Mouse (Mus musculus) embryonic facial prominence, embryonic 10.5 days (tissue): ENCODE measurements at regions not wholly inside any gene's neighbourhood (a gene's known extent, or its start where the extent isn't known, plus 50 kb on each side); places are given as distances from the start of the nearest gene placed in this dataset.
"Not testable (repeated sequence)": the region's sequence is repeated elsewhere in the genome, so short reads cannot be mapped to it uniquely, and the experiment has no call there.

ENCODE experiments used
- DNase-seq: peaks from one replicate; pipeline ENCODE4 v3.0.0-alpha.2; 2017; ENCODE audit warnings: low spot score
- H3K27ac ChIP-seq: fragments of 300-500 bp; sonication (generic); replicated peaks from 2 replicates; pipeline ENCODE4 v1.5.1; 2016; ENCODE audit warnings: mild to moderate bottlenecking
- H3K27me3 ChIP-seq: fragments of 300-500 bp; sonication (generic); replicated peaks from 2 replicates; pipeline ENCODE4 v1.6.1; 2016; ENCODE audit warnings: low read depth, mild to moderate bottlenecking; ENCODE audit not compliant: poor library complexity, severe bottlenecking
- H3K36me3 ChIP-seq: fragments of 300-500 bp; sonication (generic); replicated peaks from 2 replicates; pipeline ENCODE4 v1.6.1; 2016; ENCODE audit warnings: mild to moderate bottlenecking, moderate library complexity
- H3K4me1 ChIP-seq: fragments of 300-500 bp; sonication (generic); 2 replicates; pipeline ENCODE4 v1.6.1; 2016
- H3K4me3 ChIP-seq: fragments of 300-500 bp; sonication (generic); 2 replicates; pipeline ENCODE4 v1.5.1; 2016; ENCODE audit warnings: mild to moderate bottlenecking, moderate library complexity
- H3K9me3 ChIP-seq: fragments of 300-500 bp; sonication (generic); 2 replicates; pipeline ENCODE4 v1.6.1; 2016; ENCODE audit warnings: mild to moderate bottlenecking
- WGBS: fragments of 180-500 bp; shearing (Covaris S2); methylation state at CpG from one replicate; pipeline ENCODE4 v1.1.7; 2016; 5-methylcytosine and 5-hydroxymethylcytosine counted together

DNA sequence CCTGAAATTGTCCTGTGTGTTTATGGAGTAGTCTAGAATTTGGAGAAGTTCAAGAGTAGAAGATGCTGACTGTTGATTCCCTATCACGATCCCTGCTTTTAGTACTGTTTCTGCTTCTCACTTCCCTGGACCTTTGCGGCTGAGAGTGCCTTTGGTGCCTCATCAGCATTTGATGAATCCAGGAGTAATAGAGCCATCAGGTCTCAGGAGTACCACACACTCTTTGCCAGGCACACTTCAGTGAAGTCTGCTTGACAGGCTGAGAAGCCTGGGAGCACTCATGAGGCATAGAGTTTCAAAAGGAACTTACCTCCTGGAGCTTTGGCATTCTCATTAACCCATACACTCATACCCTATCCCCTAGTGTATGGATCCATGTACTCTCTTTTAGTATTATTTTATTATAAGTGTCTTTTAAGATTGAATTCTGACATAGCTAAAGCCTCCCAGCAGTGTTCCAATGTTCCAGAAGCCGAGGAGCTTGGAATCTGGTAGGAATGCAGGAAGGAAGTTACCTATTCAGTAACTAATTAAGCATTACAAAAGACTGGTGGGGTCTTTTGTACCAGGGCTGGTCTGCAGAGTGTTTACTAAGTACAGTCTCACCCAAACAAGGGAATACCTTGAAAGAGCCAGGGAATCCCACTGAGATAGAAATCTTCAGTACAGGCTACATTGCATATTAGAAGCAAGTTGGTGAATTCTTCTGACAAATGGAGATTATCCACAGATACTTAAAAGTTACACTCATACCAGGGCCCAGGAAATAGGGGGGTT lies 139.7 kb downstream of the Tex13c3 start:
- H3K36me3 ChIP-seq, DNase-seq, H3K9me3 ChIP-seq, H3K4me3 ChIP-seq, H3K4me1 ChIP-seq, H3K27ac ChIP-seq, H3K27me3 ChIP-seq: not testable (repeated sequence)
- WGBS, result 69% methylated on average over 3 of the region's 3 CpGs

DNA sequence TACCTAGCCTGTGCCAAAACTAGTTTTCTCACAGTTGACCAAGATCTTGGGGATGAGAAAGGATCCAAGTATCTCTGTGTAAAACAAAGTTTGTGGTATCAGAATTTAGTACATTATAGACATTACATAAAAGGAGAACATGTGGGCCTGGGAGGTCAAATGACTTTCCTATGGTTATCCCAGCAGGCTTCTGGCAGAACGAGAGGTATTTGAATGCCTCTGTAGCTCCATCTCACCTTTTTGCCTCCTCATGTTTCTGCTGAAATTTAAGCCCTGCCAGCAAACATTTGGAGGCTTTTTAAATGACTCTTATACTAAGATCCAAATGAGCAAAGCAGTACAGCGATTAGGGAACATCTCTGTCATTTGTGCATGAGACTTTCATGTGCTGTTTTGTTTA lies 167.8 kb downstream of the Tex13c3 start:
- H3K4me3 ChIP-seq, result no peak overlapping the region
- no peak for DNase-seq
- no peaks in the 10 kb centered on the region for H3K36me3 ChIP-seq
- WGBS, result 72% methylated on average over 2 of the region's 2 CpGs
- H3K27ac ChIP-seq, result no peak overlapping the region
- H3K27me3 ChIP-seq, result no peaks in the 10 kb centered on the region
- no peaks in the 10 kb centered on the region for H3K9me3 ChIP-seq
- H3K4me1 ChIP-seq, result no peaks in the 10 kb centered on the region

DNA sequence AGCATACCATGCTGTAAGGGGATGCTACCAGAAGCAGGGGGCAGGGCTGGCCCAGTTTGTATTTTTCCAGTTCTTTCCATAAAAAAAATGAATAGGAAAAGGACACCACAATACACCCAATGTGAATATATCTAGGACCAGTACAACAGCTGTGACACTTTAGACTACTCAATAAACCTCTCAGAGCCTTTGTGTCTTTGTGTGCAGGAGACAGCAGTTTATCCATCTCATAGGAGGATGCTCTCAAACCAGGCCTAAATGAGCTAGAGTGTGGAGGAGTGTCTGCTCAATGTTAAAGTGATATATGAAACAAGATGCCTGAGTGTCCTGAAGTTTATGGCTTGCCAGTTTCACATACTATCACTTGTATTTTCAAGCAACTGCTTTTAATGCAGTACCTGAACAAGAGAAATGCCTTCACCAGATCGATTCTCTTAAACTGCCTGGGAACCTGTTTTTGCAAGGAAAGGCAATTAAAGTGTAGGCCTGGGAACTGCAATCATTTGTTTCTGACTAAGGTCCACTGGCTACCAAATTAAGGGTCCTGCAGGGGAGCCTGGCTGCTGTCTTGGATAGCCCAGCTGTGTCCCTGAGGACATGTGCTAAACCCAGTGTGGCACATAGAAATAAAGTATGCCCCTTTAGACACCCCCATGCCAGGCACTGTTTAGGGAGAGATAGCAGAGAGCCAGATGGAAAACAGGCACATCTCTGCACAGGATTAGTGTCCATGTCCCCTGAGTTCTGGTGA lies 169.1 kb downstream of the Tex13c3 start:
- no peaks in the 10 kb centered on the region for H3K36me3 ChIP-seq
- H3K9me3 ChIP-seq, result no peaks in the 10 kb centered on the region
- no peak for DNase-seq
- no peak overlapping the region for H3K27ac ChIP-seq
- no peaks in the 10 kb centered on the region for H3K27me3 ChIP-seq
- H3K4me3 ChIP-seq, result no peak overlapping the region
- 67% methylated on average over 1 of the region's 1 CpGs for whole genome bisulfite sequencing
- no peaks in the 10 kb centered on the region for H3K4me1 ChIP-seq

DNA sequence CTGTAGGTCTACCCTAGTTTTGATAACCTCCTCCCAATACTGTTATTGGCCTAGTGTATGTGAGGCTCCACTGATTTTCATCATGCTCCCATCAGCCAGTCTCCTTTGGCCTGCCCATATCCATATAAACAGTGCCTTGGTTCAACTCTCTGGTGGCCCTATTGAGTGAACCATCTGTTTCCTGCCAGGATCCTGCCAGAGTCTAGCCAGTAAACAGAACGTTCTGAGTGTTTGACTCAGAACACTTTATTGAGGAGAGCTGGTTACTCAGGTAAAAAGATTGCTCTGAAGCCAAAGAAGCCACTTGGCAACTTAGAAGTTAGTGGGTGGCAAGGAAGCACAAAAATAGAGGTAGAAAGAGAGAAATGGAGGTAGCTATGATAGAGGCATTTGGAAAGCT lies 169.7 kb downstream of the Tex13c3 start:
- 40% methylated on average over 1 of the region's 1 CpGs for WGBS
- DNase-seq, result no peak
- Histone ChIP-seq H3K4me3 (no peak overlapping the region), H3K27me3 (no peaks in the 10 kb centered on the region), H3K27ac (no peak overlapping the region), H3K4me1 (no peaks in the 10 kb centered on the region), H3K9me3 (no peaks in the 10 kb centered on the region), H3K36me3 (no peaks in the 10 kb centered on the region)

DNA sequence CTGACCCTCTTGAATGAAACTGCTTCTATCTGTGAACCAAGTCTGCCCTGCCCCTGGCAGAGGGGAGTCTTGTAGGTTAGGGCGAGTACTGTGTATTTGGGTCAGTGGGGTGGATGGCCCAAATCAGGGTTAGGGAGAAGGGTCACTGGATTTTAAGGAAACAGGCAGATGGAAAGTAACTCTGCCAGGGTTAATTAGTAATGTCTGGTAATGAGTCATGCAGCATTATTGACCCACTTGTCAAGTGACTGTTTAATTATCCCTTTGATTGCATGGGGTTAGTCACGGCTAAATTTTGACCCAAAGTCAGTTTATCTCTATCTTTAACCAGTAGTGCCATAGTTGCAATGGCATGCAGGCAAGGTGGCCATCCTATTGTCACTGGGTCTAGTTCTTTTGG lies 192.9 kb downstream of the Tex13c3 start:
- Histone ChIP-seq H3K9me3 (no peaks in the 10 kb centered on the region; the same call in 1 of the 2 replicates), H3K4me3 (no peak overlapping the region), H3K27ac (no peak overlapping the region), H3K27me3 (no peaks in the 10 kb centered on the region), H3K4me1 (no peaks in the 10 kb centered on the region), H3K36me3 (no peaks in the 10 kb centered on the region)
- no peak for DNase-seq
- WGBS, result 89% methylated on average over 2 of the region's 2 CpGs

DNA sequence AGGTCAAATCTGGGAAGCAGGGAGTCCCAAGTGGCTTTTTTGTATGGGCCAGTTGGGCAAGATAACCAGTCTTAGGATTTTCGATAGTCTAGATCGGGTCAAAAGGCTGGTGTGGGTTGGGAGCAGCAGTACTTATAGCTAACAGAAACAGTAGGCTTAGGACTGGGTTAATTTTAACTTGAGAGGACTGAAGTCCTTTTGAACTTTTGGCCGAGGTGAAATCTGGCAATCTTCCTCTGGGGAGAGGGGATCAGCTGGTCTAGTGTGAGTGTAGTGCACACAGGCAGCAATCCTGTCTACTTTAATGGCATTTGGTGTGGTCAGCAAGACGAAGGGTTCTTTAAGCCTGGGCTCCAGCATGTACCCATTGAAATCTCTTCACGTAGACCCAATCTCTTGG lies 194.7 kb downstream of the Tex13c3 start:
- no peak overlapping the region for H3K4me3 ChIP-seq
- no peak for DNase-seq
- H3K27ac ChIP-seq, result no peak overlapping the region
- H3K4me1 ChIP-seq, result no peaks in the 10 kb centered on the region
- no peaks in the 10 kb centered on the region; the same call in 1 of the 2 replicates for H3K9me3 ChIP-seq
- no peaks in the 10 kb centered on the region for H3K36me3 ChIP-seq
- H3K27me3 ChIP-seq, result no peaks in the 10 kb centered on the region
- WGBS, result 86% methylated on average over 5 of the region's 5 CpGs

DNA sequence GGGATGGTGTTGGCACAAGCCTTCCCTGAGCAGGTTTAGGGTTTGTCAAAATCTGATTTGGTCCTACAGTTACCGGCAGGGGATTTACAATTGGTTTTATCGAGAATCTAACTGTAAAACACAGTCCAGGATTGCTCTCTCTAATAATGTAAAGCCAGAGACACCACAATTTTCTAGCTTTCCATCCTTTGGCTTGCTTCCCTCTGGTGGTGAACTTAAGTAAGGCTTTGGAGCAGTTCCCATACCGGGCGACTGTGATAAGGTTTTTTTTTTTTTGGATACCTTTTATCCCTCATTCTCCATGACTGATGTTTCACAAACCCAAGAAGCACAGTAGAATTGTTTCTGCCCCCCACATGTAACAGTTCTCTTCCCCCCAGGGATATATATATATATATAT lies 195.3 kb downstream of the Tex13c3 start:
- no peak for DNase-seq
- WGBS, result 71% methylated on average over 4 of the region's 4 CpGs
- H3K4me1 ChIP-seq, result no peaks in the 10 kb centered on the region
- H3K27me3 ChIP-seq, result no peaks in the 10 kb centered on the region
- no peaks in the 10 kb centered on the region; the same call in 1 of the 2 replicates for H3K9me3 ChIP-seq
- H3K4me3 ChIP-seq, result no peak overlapping the region
- no peak overlapping the region for H3K27ac ChIP-seq
- no peaks in the 10 kb centered on the region for H3K36me3 ChIP-seq

DNA sequence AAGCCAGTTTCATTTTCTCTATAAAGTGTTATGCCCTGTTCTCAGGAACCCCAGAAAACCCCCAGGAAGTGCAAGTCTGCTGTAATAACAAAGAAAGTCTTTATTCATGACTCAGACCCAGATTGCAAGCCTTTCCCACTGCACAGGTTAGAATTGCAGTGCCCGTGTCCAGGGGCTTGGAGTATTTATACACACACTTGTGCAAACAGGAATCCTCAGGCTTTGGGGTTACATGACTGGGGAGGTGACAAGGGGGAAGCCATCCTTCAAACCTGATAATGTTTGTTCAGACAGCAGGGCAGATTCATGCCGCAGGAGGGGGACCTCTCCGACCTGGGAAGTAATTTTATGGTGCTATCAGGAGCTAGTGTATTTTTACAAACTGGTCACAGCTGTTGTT lies 198.0 kb downstream of the Tex13c3 start:
- no peak for DNase-seq
- Histone ChIP-seq H3K27ac (no peak overlapping the region), H3K9me3 (no peaks in the 10 kb centered on the region; the same call in 1 of the 2 replicates), H3K27me3 (no peaks in the 10 kb centered on the region), H3K4me3 (no peak overlapping the region), H3K4me1 (no peaks in the 10 kb centered on the region), H3K36me3 (no peaks in the 10 kb centered on the region)
- WGBS, result 58% methylated on average over 3 of the region's 3 CpGs

DNA sequence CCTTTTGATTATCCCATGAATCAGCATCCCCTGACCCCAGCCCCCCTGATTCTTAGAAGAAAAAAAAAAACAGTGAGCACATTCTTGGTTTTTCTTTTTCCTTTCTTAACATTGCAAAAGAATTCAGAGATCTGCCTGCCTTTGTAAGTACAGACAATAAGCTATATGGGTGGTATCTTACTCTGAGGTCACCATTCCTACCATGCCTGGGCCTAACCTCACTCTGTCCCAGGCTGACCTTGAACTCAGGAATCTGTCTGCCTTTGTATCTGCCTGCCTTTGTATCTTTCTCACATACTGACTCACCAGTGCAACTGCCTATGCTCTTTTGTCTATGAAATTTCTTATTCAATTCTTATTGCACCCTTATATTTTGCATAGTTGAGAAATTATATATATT lies 216.9 kb downstream of the Tex13c3 start:
- H3K9me3 ChIP-seq, result no peaks in the 10 kb centered on the region
- no peaks in the 10 kb centered on the region for H3K27me3 ChIP-seq
- no peak overlapping the region for H3K27ac ChIP-seq
- no peak overlapping the region for H3K4me3 ChIP-seq
- H3K4me1 ChIP-seq, result no peaks in the 10 kb centered on the region
- H3K36me3 ChIP-seq, result no peaks in the 10 kb centered on the region
- no peak for DNase-seq

DNA sequence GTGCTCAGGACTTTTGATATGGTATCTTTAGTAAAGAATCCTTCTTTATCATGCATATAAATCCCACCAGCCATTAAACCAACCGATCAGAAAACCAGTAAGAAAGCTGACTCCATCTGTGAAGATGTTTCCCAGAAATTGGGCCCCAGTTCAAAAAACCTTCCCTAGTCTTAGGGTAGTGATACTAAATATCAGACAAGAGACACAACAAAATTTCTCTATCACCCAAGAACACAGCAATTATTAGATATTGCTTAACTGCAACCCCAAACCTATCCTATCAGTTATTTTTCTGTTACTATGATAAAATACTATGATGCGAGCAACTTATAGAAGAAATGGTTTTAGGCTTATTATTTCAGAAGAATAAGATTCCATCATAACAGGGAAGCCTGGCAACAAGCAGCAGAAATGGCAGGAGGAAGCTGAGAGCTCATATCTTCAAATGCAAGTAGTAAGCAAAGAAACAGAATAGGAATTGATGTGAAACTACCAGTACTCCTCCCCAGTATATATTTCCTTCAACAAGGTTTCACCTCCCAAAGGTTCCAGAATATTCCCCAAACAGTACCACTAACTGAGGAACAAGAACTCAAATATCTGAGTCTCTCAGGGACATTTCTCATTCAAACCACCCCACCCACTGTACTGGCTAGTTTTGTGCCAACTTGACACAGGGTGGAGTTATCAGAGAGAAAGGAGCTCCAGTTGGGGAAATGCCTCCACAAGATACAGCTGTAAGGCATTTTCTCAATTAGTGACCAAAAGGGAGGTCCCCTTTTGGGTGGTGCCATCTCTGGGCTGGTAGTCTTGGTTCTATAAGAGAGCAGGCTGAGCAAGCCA lies 234.1 kb downstream of the Tex13c3 start:
- DNase-seq, result no peak
- 88% methylated on average over 2 of the region's 2 CpGs for WGBS
- H3K36me3 ChIP-seq, result no peaks in the 10 kb centered on the region
- no peaks in the 10 kb centered on the region for H3K9me3 ChIP-seq
- no peaks in the 10 kb centered on the region for H3K4me1 ChIP-seq
- no peak overlapping the region for H3K27ac ChIP-seq
- H3K4me3 ChIP-seq, result no peak overlapping the region
- H3K27me3 ChIP-seq, result no peaks in the 10 kb centered on the region

DNA sequence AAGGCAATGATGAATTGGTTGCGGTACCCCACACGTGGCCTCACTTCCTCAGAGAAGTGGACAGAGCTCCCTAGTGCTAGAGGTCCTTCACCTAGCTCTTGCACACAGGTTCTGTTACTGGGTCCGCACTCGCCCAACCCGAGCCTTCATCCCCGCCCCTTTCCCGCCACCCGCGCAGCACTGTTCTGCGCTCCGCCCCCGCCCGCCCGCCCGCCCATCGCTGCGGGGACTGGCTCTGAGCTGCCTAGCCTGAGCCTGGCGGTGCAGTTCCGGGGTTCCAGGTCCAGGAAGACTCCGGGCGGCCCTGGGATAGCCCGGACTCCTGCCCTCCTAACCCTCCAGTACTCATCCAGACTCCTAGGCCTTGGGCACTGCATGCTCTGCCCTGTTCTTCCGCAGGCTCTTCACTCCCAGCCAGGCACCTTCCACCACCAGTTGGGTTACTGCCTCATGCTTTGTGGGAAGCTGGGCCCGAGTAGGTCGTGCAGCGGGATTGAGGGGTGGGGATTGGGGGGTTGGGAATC lies 243.3 kb downstream of the Tex13c3 start:
- 12% methylated on average over 26 of the region's 26 CpGs for WGBS
- DNase-seq, result peak; percentile 64
- H3K36me3 ChIP-seq, result no peaks in the 10 kb centered on the region
- H3K9me3 ChIP-seq, result no peaks in the 10 kb centered on the region
- H3K4me3 ChIP-seq, result peak overlapping the region; percentile 61
- no peaks in the 10 kb centered on the region for H3K4me1 ChIP-seq
- H3K27ac ChIP-seq, result peak overlapping the region; percentile 71
- H3K27me3 ChIP-seq, result peaks cover 13% of the 10 kb centered on the region; the same call in 1 of the 2 replicates

DNA sequence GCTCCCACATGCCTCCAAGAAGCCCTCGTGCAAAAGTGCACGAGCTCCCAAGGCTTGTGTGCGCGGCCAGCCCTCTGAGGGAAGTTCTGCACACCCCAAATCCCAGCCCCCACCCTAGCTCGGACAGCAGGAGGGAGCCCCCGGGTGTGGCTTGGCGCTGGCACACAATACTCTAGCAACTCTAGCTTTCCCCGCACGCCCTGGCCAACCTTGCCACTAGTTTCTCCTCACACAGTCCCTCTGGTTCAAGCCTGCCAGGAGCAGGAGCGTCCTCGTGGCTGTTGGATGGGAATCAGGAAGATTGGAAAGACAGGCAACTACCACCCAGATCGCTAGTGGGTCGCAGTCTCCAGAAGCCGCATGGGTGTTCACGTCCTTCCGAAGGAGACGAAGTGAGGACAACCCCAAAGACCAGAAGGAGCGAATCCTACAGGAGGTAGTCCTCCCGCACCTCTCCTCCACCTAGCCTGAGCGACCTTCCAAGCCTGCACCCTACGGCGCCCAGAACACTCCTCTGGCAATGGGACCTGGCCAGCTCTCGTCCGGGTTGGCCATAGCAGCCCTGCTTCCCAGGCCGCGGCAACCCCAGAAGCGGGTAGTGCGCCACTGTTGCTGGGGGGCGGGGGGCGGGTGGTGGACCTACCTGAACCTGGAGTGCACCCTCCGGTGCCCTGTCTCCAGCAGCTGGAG lies 243.9 kb downstream of the Tex13c3 start:
- Histone ChIP-seq H3K4me3 (peak overlapping the region; percentile 61), H3K27ac (peak overlapping the region; percentile 71), H3K27me3 (peaks cover 13% of the 10 kb centered on the region; the same call in 1 of the 2 replicates), H3K36me3 (no peaks in the 10 kb centered on the region), H3K4me1 (no peaks in the 10 kb centered on the region), H3K9me3 (no peaks in the 10 kb centered on the region)
- 14% methylated on average over 31 of the region's 31 CpGs for WGBS
- peak; percentile 31 for DNase-seq
